Mouse (Mus musculus) heart, embryonic 10.5 days (tissue): ENCODE results near the gene 2010300C02Rik. TPM values are rescaled to one million over a fixed set of nuclear protein-coding genes. Genes with fewer than 3 reads are reported as not detected.
"Not testable (repeated sequence)": the region's sequence is repeated elsewhere in the genome, so short reads cannot be mapped to it uniquely, and the experiment has no call there.

Source experiments
- DNase-seq: peaks from one replicate; pipeline ENCODE4 v3.0.0-alpha.2; 2017; ENCODE audit warnings: low spot score
- H3K27ac ChIP-seq: fragments of 300-500 bp; sonication (generic); 2 replicates; pipeline ENCODE4 v1.5.1; 2016; ENCODE audit warnings: mild to moderate bottlenecking
- H3K27me3 ChIP-seq: fragments of 300-500 bp; sonication (generic); 2 replicates; pipeline ENCODE4 v1.6.1; 2016; ENCODE audit warnings: mild to moderate bottlenecking; ENCODE audit not compliant: poor library complexity, insufficient read depth, severe bottlenecking
- H3K36me3 ChIP-seq: fragments of 300-500 bp; sonication (generic); 2 replicates; pipeline ENCODE4 v1.6.1; 2016; ENCODE audit warnings: mild to moderate bottlenecking, moderate library complexity
- H3K4me1 ChIP-seq: fragments of 300-500 bp; sonication (generic); 2 replicates; pipeline ENCODE4 v1.6.1; 2016; ENCODE audit warnings: mild to moderate bottlenecking
- H3K4me3 ChIP-seq: fragments of 300-500 bp; sonication (generic); 2 replicates; pipeline ENCODE4 v1.5.1; 2016; ENCODE audit warnings: mild to moderate bottlenecking, moderate library complexity
- H3K9me3 ChIP-seq: fragments of 300-500 bp; sonication (generic); 2 replicates; pipeline ENCODE4 v1.6.1; 2016; ENCODE audit warnings: mild to moderate bottlenecking, moderate library complexity
- WGBS: fragments of 180-500 bp; shearing (Covaris S2); methylation state at CpG from one replicate; pipeline ENCODE4 v1.1.7; 2016; 5-methylcytosine and 5-hydroxymethylcytosine counted together
- polyA plus RNA-seq: library from polyadenylated mRNA; unstranded; fragments of >200 nt; fragmentation: Nextera tagmentation; extraction: Ambion mirVana; gene quantifications from 2 replicates; pipeline ENCODE4 v1.2.1, GENCODE M21; 2016

The 2010300C02Rik gene
- polyA plus RNA-seq, 1 experiment from 2014 or later = 2.5 TPM

- H3K9me3 ChIP-seq = no peaks in the 10 kb centered on the region
- H3K27ac ChIP-seq = no peak overlapping the region
- 90% methylated on average over 10 of the region's 10 CpGs for WGBS
- no peaks in the 10 kb centered on the region for H3K27me3 ChIP-seq
- H3K4me3 ChIP-seq = no peak overlapping the region
- peaks cover 13% of the 10 kb centered on the region for H3K4me1 ChIP-seq
- H3K36me3 ChIP-seq = no peaks in the 10 kb centered on the region
- no peak for DNase-seq
Measured at GRCm38 (mm10) chr1:37603206-37603605, 116.7 kb downstream of the 2010300C02Rik start.

- Histone ChIP-seq H3K4me3 (no peak overlapping the region), H3K27ac (no peak overlapping the region), H3K27me3 (no peaks in the 10 kb centered on the region), H3K4me1 (peaks cover 13% of the 10 kb centered on the region), H3K36me3 (no peaks in the 10 kb centered on the region), H3K9me3 (no peaks in the 10 kb centered on the region)
- WGBS = 88% methylated on average over 4 of the region's 4 CpGs
- DNase-seq = no peak
Measured at GRCm38 (mm10) chr1:37602268-37602667, 117.6 kb downstream of the 2010300C02Rik start.

- no peaks in the 10 kb centered on the region for H3K27me3 ChIP-seq
- H3K36me3 ChIP-seq = no peaks in the 10 kb centered on the region
- peaks cover 13% of the 10 kb centered on the region for H3K4me1 ChIP-seq
- no peaks in the 10 kb centered on the region for H3K9me3 ChIP-seq
- 86% methylated on average over 8 of the region's 8 CpGs for WGBS
- H3K4me3 ChIP-seq = no peak overlapping the region
- DNase-seq = no peak
- H3K27ac ChIP-seq = no peak overlapping the region
Measured at GRCm38 (mm10) chr1:37601461-37601860, 118.4 kb downstream of the 2010300C02Rik start.

- Histone ChIP-seq H3K4me3 (no peak overlapping the region), H3K4me1 (peaks cover 13% of the 10 kb centered on the region), H3K27me3 (no peaks in the 10 kb centered on the region), H3K36me3 (no peaks in the 10 kb centered on the region), H3K9me3 (no peaks in the 10 kb centered on the region), H3K27ac (no peak overlapping the region)
- WGBS = 53% methylated on average over 9 of the region's 9 CpGs
- DNase-seq = no peak
Measured at GRCm38 (mm10) chr1:37600640-37601175, 119.2 kb downstream of the 2010300C02Rik start.

- Histone ChIP-seq H3K4me3 (no peak overlapping the region), H3K9me3 (no peaks in the 10 kb centered on the region), H3K36me3 (no peaks in the 10 kb centered on the region), H3K4me1 (peaks cover 13% of the 10 kb centered on the region), H3K27ac (no peak overlapping the region), H3K27me3 (no peaks in the 10 kb centered on the region)
- DNase-seq = no peak
- 70% methylated on average over 5 of the region's 5 CpGs for WGBS
Measured at GRCm38 (mm10) chr1:37598986-37599385, 120.9 kb downstream of the 2010300C02Rik start.

- H3K36me3 ChIP-seq, DNase-seq, H3K27me3 ChIP-seq, H3K4me1 ChIP-seq, H3K4me3 ChIP-seq, H3K9me3 ChIP-seq, H3K27ac ChIP-seq: not testable (repeated sequence)
- WGBS = 86% methylated on average over 3 of the region's 3 CpGs
Measured at GRCm38 (mm10) chr1:37594812-37595211, 125.1 kb downstream of the 2010300C02Rik start.

- Histone ChIP-seq H3K4me1 (peaks cover 6% of the 10 kb centered on the region; the same call in 1 of the 2 replicates), H3K27ac (no peak overlapping the region), H3K4me3 (no peak overlapping the region), H3K27me3 (no peaks in the 10 kb centered on the region), H3K36me3 (no peaks in the 10 kb centered on the region), H3K9me3 (no peaks in the 10 kb centered on the region)
- DNase-seq = no peak
- 73% methylated on average over 13 of the region's 13 CpGs for WGBS
Measured at GRCm38 (mm10) chr1:37585809-37586480, 133.9 kb downstream of the 2010300C02Rik start.

GRCm38 (mm10) chr1:37583795-37584464 lies 136.0 kb downstream of the 2010300C02Rik start:
- no peak overlapping the region for H3K4me3 ChIP-seq
- H3K27me3 ChIP-seq = no peaks in the 10 kb centered on the region
- H3K9me3 ChIP-seq = no peaks in the 10 kb centered on the region
- H3K4me1 ChIP-seq = peaks cover 6% of the 10 kb centered on the region; the same call in 1 of the 2 replicates
- WGBS = 66% methylated on average over 9 of the region's 9 CpGs
- no peaks in the 10 kb centered on the region for H3K36me3 ChIP-seq
- H3K27ac ChIP-seq = no peak overlapping the region
- no peak for DNase-seq

- Histone ChIP-seq H3K36me3 (no peaks in the 10 kb centered on the region), H3K27me3 (no peaks in the 10 kb centered on the region), H3K4me3 (no peak overlapping the region), H3K9me3 (no peaks in the 10 kb centered on the region), H3K27ac (no peak overlapping the region), H3K4me1 (peaks cover 6% of the 10 kb centered on the region; the same call in 1 of the 2 replicates)
- WGBS = 91% methylated on average over 8 of the region's 8 CpGs
- no peak for DNase-seq
Measured at GRCm38 (mm10) chr1:37583167-37583566, 136.7 kb downstream of the 2010300C02Rik start.

GRCm38 (mm10) chr1:37579686-37580085 lies 140.2 kb downstream of the 2010300C02Rik start:
- H3K27me3 ChIP-seq = no peaks in the 10 kb centered on the region
- 90% methylated on average over 13 of the region's 13 CpGs for WGBS
- no peak overlapping the region for H3K27ac ChIP-seq

GRCm38 (mm10) chr1:37572528-37573272 lies 147.2 kb downstream of the 2010300C02Rik start:
- H3K27ac ChIP-seq = no peak overlapping the region
- H3K9me3 ChIP-seq = no peaks in the 10 kb centered on the region
- H3K4me3 ChIP-seq = no peak overlapping the region
- DNase-seq = no peak
- H3K36me3 ChIP-seq = no peaks in the 10 kb centered on the region
- no peaks in the 10 kb centered on the region for H3K4me1 ChIP-seq
- WGBS = 80% methylated on average over 10 of the region's 10 CpGs
- H3K27me3 ChIP-seq = no peaks in the 10 kb centered on the region

More at GRCm38 (mm10) chr1:37579686-37580085, 140.2 kb downstream of the 2010300C02Rik start:
- no peak for DNase-seq
- Histone ChIP-seq H3K9me3 (no peaks in the 10 kb centered on the region), H3K36me3 (no peaks in the 10 kb centered on the region), H3K4me3 (no peak overlapping the region), H3K4me1 (peaks cover 6% of the 10 kb centered on the region; the same call in 1 of the 2 replicates)

GRCm38 (mm10) chr1:37568379-37568778 lies 151.5 kb downstream of the 2010300C02Rik start:
- no peaks in the 10 kb centered on the region for H3K36me3 ChIP-seq
- WGBS = 88% methylated on average over 1 of the region's 1 CpGs
- no peaks in the 10 kb centered on the region for H3K4me1 ChIP-seq
- no peaks in the 10 kb centered on the region for H3K27me3 ChIP-seq
- H3K9me3 ChIP-seq = no peaks in the 10 kb centered on the region
- no peak overlapping the region for H3K27ac ChIP-seq
- H3K4me3 ChIP-seq = no peak overlapping the region
- no peak for DNase-seq

- WGBS = 79% methylated on average over 4 of the region's 4 CpGs
- DNase-seq = no peak
- no peaks in the 10 kb centered on the region for H3K9me3 ChIP-seq
Measured at GRCm38 (mm10) chr1:37566754-37567153, 153.1 kb downstream of the 2010300C02Rik start.

More at GRCm38 (mm10) chr1:37566754-37567153, 153.1 kb downstream of the 2010300C02Rik start:
- Histone ChIP-seq H3K27me3 (no peaks in the 10 kb centered on the region), H3K27ac (no peak overlapping the region), H3K4me3 (no peak overlapping the region), H3K36me3 (no peaks in the 10 kb centered on the region), H3K4me1 (no peaks in the 10 kb centered on the region)
